Mouse (Mus musculus) R1 (cell line): ENCODE results near the gene Rab38.

Experiments used
- DNase-seq: peaks from one replicate; pipeline ENCODE4 v3.0.0-alpha.2; 2018; ENCODE audit warnings: low read depth, low spot score

Rab38 gene

GRCm38 (mm10) chr7:88429786-88430691 is at the start of gene Rab38:
Gene Rab38 (plus strand): TSS chr7:88430273.
- DNase-seq: peak; percentile 84

GRCm38 (mm10) chr7:88394568-88394967 is 35.5 kb upstream of the Rab38 start:
- DNase-seq: no peak

GRCm38 (mm10) chr7:88395745-88396144 is 34.3 kb upstream of the Rab38 start:
- no peak for DNase-seq

- peak; percentile 38 for DNase-seq
Measured at GRCm38 (mm10) chr7:88405311-88405710, 24.8 kb upstream of the Rab38 start.

GRCm38 (mm10) chr7:88406466-88406865 is 23.6 kb upstream of the Rab38 start:
- DNase-seq: peak; percentile 46

GRCm38 (mm10) chr7:88421821-88422220 is 8.3 kb upstream of the Rab38 start:
- DNase-seq: no peak

- DNase-seq: no peak
Measured at GRCm38 (mm10) chr7:88423889-88424288, 6.2 kb upstream of the Rab38 start.

GRCm38 (mm10) chr7:88425744-88426143 is 4.3 kb upstream of the Rab38 start:
- peak; percentile 48 for DNase-seq

GRCm38 (mm10) chr7:88427484-88427883 is 2.6 kb upstream of the Rab38 start:
- no peak for DNase-seq

- no peak for DNase-seq
Measured at GRCm38 (mm10) chr7:88430692-88431084, 615 bp downstream of the Rab38 start.

- DNase-seq: no peak
Measured at GRCm38 (mm10) chr7:88440301-88440700, 10.2 kb downstream of the Rab38 start.

- DNase-seq: no peak
Measured at GRCm38 (mm10) chr7:88442649-88443048, 12.6 kb downstream of the Rab38 start.

GRCm38 (mm10) chr7:88443435-88443834 is 13.4 kb downstream of the Rab38 start:
- no peak for DNase-seq

GRCm38 (mm10) chr7:88445320-88445903 is 15.3 kb downstream of the Rab38 start:
- no peak for DNase-seq

GRCm38 (mm10) chr7:88453234-88453633 is 23.2 kb downstream of the Rab38 start:
- DNase-seq: no peak

- no peak for DNase-seq
Measured at GRCm38 (mm10) chr7:88457827-88458226, 27.8 kb downstream of the Rab38 start.

GRCm38 (mm10) chr7:88467754-88468153 is 37.7 kb downstream of the Rab38 start:
- no peak for DNase-seq

- DNase-seq: no peak
Measured at GRCm38 (mm10) chr7:88482110-88482619, 52.1 kb downstream of the Rab38 start.

- no peak for DNase-seq
Measured at GRCm38 (mm10) chr7:88482628-88483027, 52.6 kb downstream of the Rab38 start.

GRCm38 (mm10) chr7:88491020-88491419 is 60.9 kb downstream of the Rab38 start:
- peak; percentile 4 for DNase-seq

- no peak for DNase-seq
Measured at GRCm38 (mm10) chr7:88502217-88502817, 72.2 kb downstream of the Rab38 start.

GRCm38 (mm10) chr7:88509748-88510147 is 79.7 kb downstream of the Rab38 start:
- DNase-seq: no peak
